Mouse (Mus musculus) embryonic fibroblast, embryonic 13.5 days (primary cell): ENCODE data around the gene Acot6. TPM values are rescaled to one million over a fixed set of nuclear protein-coding genes. Genes with fewer than 3 reads are reported as not detected.

Source experiments
- H3K27ac ChIP-seq: 2 replicates; pipeline ENCODE4 v1.5.1; 2012; ENCODE audit warnings: low read length, control low read depth, inconsistent platforms; ENCODE audit not compliant: insufficient read depth
- H3K4me1 ChIP-seq: 2 replicates; pipeline ENCODE4 v1.6.1; 2011; ENCODE audit warnings: low read length; ENCODE audit not compliant: control insufficient read depth, insufficient read depth
- H3K4me3 ChIP-seq: 2 replicates; pipeline ENCODE4 v1.5.1; 2011; ENCODE audit warnings: mild to moderate bottlenecking, control low read depth, low read length; ENCODE audit not compliant: insufficient read depth
- CTCF ChIP-seq: IDR thresholded peaks from 2 replicates; pipeline ENCODE4 v1.5.1; 2011; ENCODE audit warnings: mild to moderate bottlenecking, control low read depth, low read length, moderate library complexity, borderline replicate concordance; ENCODE audit not compliant: insufficient read depth
- POLR2A ChIP-seq: IDR thresholded peaks from 2 replicates; pipeline ENCODE4 v1.6.1; 2011; ENCODE audit warnings: low read depth, mild to moderate bottlenecking, control low read depth, low read length, moderate library complexity
- polyA plus RNA-seq: library from polyadenylated mRNA; stranded (reverse); fragments of >200 nt; gene quantifications from 2 replicates; pipeline ENCODE4 v1.2.4, GENCODE M21; 2011; ENCODE audit warnings: low read depth; ENCODE audit not compliant: missing spikeins, insufficient read length

Gene Acot6
- polyA plus RNA-seq, 1 experiment = 4.4 TPM

GRCm38 (mm10) chr12:84149971-84150370, 49.5 kb downstream of the Acot6 start:
- no peak overlapping the region for H3K4me3 ChIP-seq
- TF ChIP-seq POLR2A = no peak
- no peak for TF ChIP-seq CTCF
- H3K27ac ChIP-seq = no peak overlapping the region
- H3K4me1 ChIP-seq = peaks cover 3% of the 10 kb centered on the region; the same call in 1 of the 2 replicates

DNA sequence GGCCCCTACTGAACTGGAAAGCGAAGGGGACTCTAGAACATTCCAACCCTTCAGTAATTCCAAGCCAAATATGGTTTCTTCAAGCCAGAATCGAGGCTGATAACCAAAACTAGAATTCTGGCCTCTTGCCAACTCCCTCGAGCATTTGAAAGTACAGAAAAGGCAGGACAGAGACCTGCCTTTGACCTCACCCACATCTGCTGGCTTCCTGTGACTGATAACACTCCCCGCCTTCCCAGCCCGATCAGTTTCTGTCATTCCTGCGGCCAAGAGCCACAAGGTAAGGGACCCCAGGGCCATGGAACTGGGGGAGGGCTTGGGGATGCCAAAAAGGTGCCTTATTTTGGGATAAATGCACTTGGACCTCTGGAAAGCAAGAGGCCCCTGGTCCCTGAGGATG, 50.5 kb downstream of the Acot6 start:
- Histone ChIP-seq H3K27ac (no peak overlapping the region), H3K4me1 (peaks cover 3% of the 10 kb centered on the region; the same call in 1 of the 2 replicates), H3K4me3 (no peak overlapping the region)
- TF ChIP-seq CTCF = no peak
- no peak for TF ChIP-seq POLR2A

- TF ChIP-seq CTCF (no peak), POLR2A (no peak)
- peaks cover 3% of the 10 kb centered on the region; the same call in 1 of the 2 replicates for H3K4me1 ChIP-seq
- no peak overlapping the region for H3K4me3 ChIP-seq
- H3K27ac ChIP-seq = no peak overlapping the region
Measured at GRCm38 (mm10) chr12:84151911-84152310, 51.5 kb downstream of the Acot6 start.

GRCm38 (mm10) chr12:84152352-84153190, 52.1 kb downstream of the Acot6 start:
- Histone ChIP-seq H3K27ac (no peak overlapping the region), H3K4me3 (no peak overlapping the region), H3K4me1 (peaks cover 3% of the 10 kb centered on the region; the same call in 1 of the 2 replicates)
- TF ChIP-seq POLR2A = no peak

DNA sequence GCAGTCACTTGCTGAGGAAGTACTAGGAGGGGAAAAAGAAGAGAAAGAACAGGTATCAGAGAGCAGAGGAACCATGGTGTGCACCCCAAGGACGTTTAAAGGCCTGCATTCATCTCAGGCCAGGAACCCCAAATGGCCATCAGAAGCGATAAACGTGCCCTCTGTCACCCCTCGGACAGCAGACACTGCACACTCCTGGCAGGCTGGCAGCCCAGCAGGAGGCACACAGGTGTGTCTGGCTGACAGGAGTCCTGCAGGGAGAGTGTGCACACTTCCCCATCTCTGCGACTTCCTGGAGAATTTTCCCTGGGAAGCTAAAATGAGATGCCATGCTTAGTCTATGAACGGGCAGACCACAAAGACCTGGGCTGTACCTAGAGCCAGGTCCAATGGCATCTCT, 53.0 kb downstream of the Acot6 start:
- Histone ChIP-seq H3K4me3 (no peak overlapping the region), H3K27ac (no peak overlapping the region), H3K4me1 (peaks cover 3% of the 10 kb centered on the region; the same call in 1 of the 2 replicates)
- TF ChIP-seq CTCF (no peak), POLR2A (no peak)

DNA sequence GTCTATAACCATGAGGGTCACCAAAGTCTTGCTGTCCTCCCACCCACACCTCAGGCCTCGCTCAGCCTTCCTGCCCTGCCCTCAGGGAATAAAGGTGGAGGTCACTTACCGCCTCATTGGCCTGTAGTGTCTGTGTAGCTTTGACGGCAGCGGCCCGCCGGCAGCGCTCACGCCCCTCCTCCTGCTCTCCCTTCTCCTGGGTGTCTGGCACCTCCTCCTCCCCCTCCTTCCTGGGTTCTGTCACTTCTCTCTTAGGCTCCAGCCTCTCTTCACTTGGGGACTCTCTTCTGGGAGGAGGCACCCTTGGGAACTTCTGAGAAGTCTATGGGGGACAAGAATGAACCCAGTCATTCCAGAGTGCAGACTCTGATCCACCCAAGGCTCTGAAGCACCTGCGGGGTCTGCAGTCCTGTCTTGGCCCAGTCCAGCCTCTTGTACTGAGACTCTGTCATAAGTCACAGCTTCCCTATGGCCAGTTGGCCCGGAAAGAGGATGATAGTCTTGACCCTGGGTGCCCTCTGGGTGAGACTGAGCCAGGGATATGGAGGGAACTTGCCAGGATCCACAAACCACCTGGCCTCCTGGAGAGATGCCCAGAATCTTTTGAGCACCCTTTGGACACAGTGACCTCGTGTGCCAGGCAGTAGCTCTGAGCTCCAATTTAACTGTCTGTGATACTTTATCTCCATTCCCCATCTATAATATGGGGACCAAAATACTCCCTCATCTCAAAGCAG, 54.5 kb downstream of the Acot6 start:
- Histone ChIP-seq H3K4me3 (no peak overlapping the region), H3K27ac (no peak overlapping the region), H3K4me1 (peaks cover 3% of the 10 kb centered on the region; the same call in 1 of the 2 replicates)
- no peak for TF ChIP-seq POLR2A
- no peak for TF ChIP-seq CTCF

DNA sequence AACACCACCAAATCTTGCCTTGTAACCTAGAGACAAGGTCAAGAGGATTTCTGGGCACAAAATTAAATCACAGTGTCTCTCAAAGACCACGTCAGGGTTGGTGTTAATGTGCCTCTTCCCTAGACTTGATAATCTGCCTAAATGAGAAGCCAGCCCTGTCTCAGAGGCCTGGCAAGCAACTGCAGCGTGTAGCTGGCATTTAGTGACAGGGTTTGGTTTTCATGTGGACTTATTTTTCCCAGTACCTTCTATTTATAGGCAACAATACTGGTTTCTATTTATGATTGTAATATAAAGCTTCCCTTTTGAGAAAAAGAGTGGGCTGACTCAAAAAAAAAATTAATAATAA, 55.0 kb downstream of the Acot6 start:
- Histone ChIP-seq H3K4me1 (peaks cover 3% of the 10 kb centered on the region; the same call in 1 of the 2 replicates), H3K4me3 (no peak overlapping the region), H3K27ac (no peak overlapping the region)
- TF ChIP-seq POLR2A (no peak), CTCF (no peak)

- no peak overlapping the region for H3K4me3 ChIP-seq
- TF ChIP-seq POLR2A (no peak), CTCF (no peak)
- H3K4me1 ChIP-seq = peaks cover 3% of the 10 kb centered on the region; the same call in 1 of the 2 replicates
- no peak overlapping the region for H3K27ac ChIP-seq
Measured at GRCm38 (mm10) chr12:84156210-84156609, 55.8 kb downstream of the Acot6 start.

DNA sequence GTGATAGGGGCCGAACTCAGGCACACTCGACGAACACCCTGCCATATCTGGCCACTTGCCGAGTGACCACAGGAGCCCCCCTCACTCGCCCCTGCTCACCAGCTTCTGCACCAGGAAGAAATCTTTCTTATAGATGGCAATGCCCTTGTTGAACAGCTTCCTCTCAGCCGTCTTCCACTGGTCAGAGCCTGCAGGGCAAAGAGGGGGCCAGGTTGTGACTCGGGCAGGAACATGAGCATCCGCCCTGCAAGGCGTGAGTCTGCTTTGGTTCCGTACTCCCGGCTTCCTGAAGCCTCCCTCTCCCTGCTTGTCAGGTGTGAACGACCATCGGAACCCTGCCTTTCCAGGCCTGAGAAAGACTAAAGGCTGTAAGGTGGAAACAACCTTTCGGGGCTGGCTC, 57.7 kb downstream of the Acot6 start:
- TF ChIP-seq POLR2A (no peak), CTCF (no peak)
- no peak overlapping the region for H3K4me3 ChIP-seq
- H3K27ac ChIP-seq = no peak overlapping the region
- no peaks in the 10 kb centered on the region for H3K4me1 ChIP-seq

DNA sequence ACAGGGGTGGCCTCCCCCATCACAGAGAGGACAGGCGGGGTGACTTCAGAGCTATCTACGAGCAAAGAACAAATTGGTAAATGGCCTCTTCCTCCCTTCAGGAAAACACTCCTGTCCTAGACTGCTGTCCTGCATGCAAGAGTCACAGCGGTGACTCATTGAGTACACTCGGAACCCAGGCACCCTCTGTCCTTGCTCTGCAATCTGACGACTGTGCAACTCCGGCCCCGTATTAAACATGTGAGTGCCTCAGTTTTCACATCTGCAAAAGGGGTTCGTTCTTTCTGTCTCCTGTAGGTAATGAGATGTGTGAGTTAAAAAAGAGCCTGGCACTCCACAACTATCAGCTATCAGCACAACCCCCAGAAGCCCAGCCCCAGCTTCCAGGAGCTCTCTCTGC, 60.0 kb downstream of the Acot6 start:
- Histone ChIP-seq H3K27ac (no peak overlapping the region), H3K4me1 (peaks cover 5% of the 10 kb centered on the region), H3K4me3 (no peak overlapping the region)
- TF ChIP-seq CTCF = no peak
- TF ChIP-seq POLR2A = no peak

Other genes starting within 250 kb of the Acot6 start
- 23.6 and 26.7 TPM in 2 replicates for gene Numb, start 178.7 kb upstream of the Acot6 start, polyA plus RNA-seq
- 6.5 and 6.7 TPM in 2 replicates for gene Riox1, start 150.0 kb upstream of the Acot6 start, polyA plus RNA-seq
- not detected in 2 replicates for gene Heatr4, start 115.8 kb upstream of the Acot6 start, polyA plus RNA-seq
- gene Acot2, start 112.8 kb upstream of the Acot6 start, polyA plus RNA-seq = 19.7 and 28.9 TPM in 2 replicates
- gene Acot1, start 91.2 kb upstream of the Acot6 start, polyA plus RNA-seq = 7.0 and 12.4 TPM in 2 replicates
- 0.23 and 0.37 TPM in 2 replicates for gene Acot4, start 62.3 kb upstream of the Acot6 start, polyA plus RNA-seq
- gene Gm49366, start 61.7 kb upstream of the Acot6 start, polyA plus RNA-seq = not detected in 2 replicates
- not detected in 2 replicates for gene Acot3, start 48.5 kb upstream of the Acot6 start, polyA plus RNA-seq
- gene Acot5, start 31.3 kb upstream of the Acot6 start, polyA plus RNA-seq = not detected in 2 replicates
- 14.4 and 21.6 TPM in 2 replicates for gene Dnal1, start 13.7 kb downstream of the Acot6 start, polyA plus RNA-seq
- 0.30 and 0.35 TPM in 2 replicates for gene Pnma1, start 47.8 kb downstream of the Acot6 start, polyA plus RNA-seq
- gene Elmsan1, start 118.2 kb downstream of the Acot6 start, polyA plus RNA-seq = 20.6 and 21.3 TPM in 2 replicates
- 41.6 and 43.7 TPM in 2 replicates for gene Ptgr2, start 184.6 kb downstream of the Acot6 start, polyA plus RNA-seq
- 39.1 and 46.0 TPM in 2 replicates for gene Zfp410, start 216.2 kb downstream of the Acot6 start, polyA plus RNA-seq